Comparison of ENCODE assay signal across 15 mouse cellular contexts in genomic region chr19:55714015-55714414, GRCm38 (mm10). TPM values are rescaled to one million over a fixed set of nuclear protein-coding genes. Genes with fewer than 3 reads are reported as not detected.
DNase-seq lines count a peak whose midpoint lies in the region; ATAC-seq lines count a peak whose summit lies in the region.
"Had no signal": no experiment of that assay in that cellular context is flagged by ENCODE, and none has a peak within 500 bp of the region (broad histone marks: within the 10 kb centered on the region; RNA-seq: fewer than 3 reads in every experiment).

No protein-coding gene starts in this region.

- peak; percentile 65 for ATAC-seq in intestine, embryonic 16.5 days
- ATAC-seq: activated CD4-positive, CD25-positive, alpha-beta regulatory T cell, adult 4 months had no signal

- no peak overlapping the region for H3K4me2 ChIP-seq in intestine, embryonic 16.5 days (ENCODE audit: low read depth, low read length)
- H3K4me2 ChIP-seq: heart, embryonic 13.5 days; hindbrain, embryonic 13.5 days; liver, embryonic 15.5 days; midbrain, embryonic 12.5 days had no signal

- H3K4me1 ChIP-seq in intestine, embryonic 16.5 days (ENCODE audit: control insufficient read depth, insufficient read depth, low read length) = peaks cover 3% of the 10 kb centered on the region; the same call in 1 of the 2 replicates
- H3K4me1 ChIP-seq: heart, embryonic 13.5 days; hindbrain, embryonic 13.5 days; liver, embryonic 15.5 days; midbrain, embryonic 12.5 days had no signal

- WGBS in intestine, embryonic 16.5 days = 60% methylated on average over 4 of the region's 4 CpGs

- H3K9me3 ChIP-seq in intestine, embryonic 16.5 days (ENCODE audit: control insufficient read depth, low read length) = no peaks in the 10 kb centered on the region
- H3K9me3 ChIP-seq: heart, embryonic 13.5 days; hindbrain, embryonic 13.5 days; liver, embryonic 15.5 days; midbrain, embryonic 12.5 days had no signal

- H3K36me3 ChIP-seq in intestine, embryonic 16.5 days (ENCODE audit: control insufficient read depth, insufficient read depth, low read length) = no peaks in the 10 kb centered on the region
- H3K36me3 ChIP-seq: heart, embryonic 13.5 days; hindbrain, embryonic 13.5 days; liver, embryonic 15.5 days; midbrain, embryonic 12.5 days had no signal

- H3K9ac ChIP-seq in intestine, embryonic 16.5 days (ENCODE audit: low read depth, low read length) = no peak overlapping the region
- H3K9ac ChIP-seq: heart, embryonic 13.5 days; hindbrain, embryonic 13.5 days; liver, embryonic 15.5 days; midbrain, embryonic 12.5 days had no signal

- no peaks in the 10 kb centered on the region for H3K27me3 ChIP-seq in intestine, embryonic 16.5 days (replicated peaks; ENCODE audit: control insufficient read depth, insufficient read depth, low read length)
- H3K27me3 ChIP-seq: heart, embryonic 13.5 days; midbrain, embryonic 12.5 days had no signal

- intact Hi-C loops in left cerebral cortex, postnatal 36 days (cut with DNase I) = no loop called here

- peak; percentile 19 to 27 for DNase-seq in lung, adult 18-20 months
- no peak for DNase-seq in lung, postnatal 14 days
- peak; percentile 40 for DNase-seq in MN1 (ENCODE audit: low spot score)
- DNase-seq in skeletal muscle tissue, adult 2 months (ENCODE audit: low read depth, low spot score) = peak; percentile 12
- no peak for DNase-seq in urinary bladder, postnatal 10 days (ENCODE audit: low spot score)
- DNase-seq in layer of hippocampus, adult 18-20 months (ENCODE audit: low spot score in 2 of 2) = no peak
- DNase-seq in left cerebral cortex, postnatal 36 days (ENCODE audit: low spot score in 2 of 2) = no peak
- DNase-seq: cerebellum, adult 11 months; right cerebral cortex, postnatal 25 days had no signal

- H3K4me3 ChIP-seq in intestine, embryonic 16.5 days (ENCODE audit: low read length) = no peak overlapping the region
- H3K4me3 ChIP-seq: heart, embryonic 13.5 days; hindbrain, embryonic 13.5 days; liver, embryonic 15.5 days; midbrain, embryonic 12.5 days had no signal

- H3K27ac ChIP-seq in intestine, embryonic 16.5 days (ENCODE audit: low read length) = no peak overlapping the region
- H3K27ac ChIP-seq: heart, embryonic 13.5 days; hindbrain, embryonic 13.5 days; liver, embryonic 15.5 days; midbrain, embryonic 12.5 days had no signal

RNA-seq across cellular contexts. Expression of gene Tcf7l2, which starts 27.6 kb away (rescaled TPM):
- polyA plus RNA-seq in intestine, embryonic 16.5 days (2015; fragmentation: Nextera tagmentation; extraction: Ambion mirVana) = 57.1 and 58.4 TPM in 2 replicates
- total RNA-seq in layer of hippocampus, adult 18-20 months (2021) = 10 to 100 TPM; 10.5 to 13.1 TPM
- total RNA-seq in left cerebral cortex, postnatal 36 days (2021) = 10 to 100 TPM in 1 of 2 experiments, 1 to 10 TPM in 1; 8.5 to 10.6 TPM

Comparison
In these comparisons a context has a peak if more than half of its experiments do, and no peak if none do; other contexts are left out.
1. DNase-seq: peak in lung, adult 18-20 months (2 of 2), MN1 (single experiment) and skeletal muscle tissue, adult 2 months (single experiment); none in lung, postnatal 14 days (single experiment), urinary bladder, postnatal 10 days (single experiment), layer of hippocampus, adult 18-20 months (0 of 2) and left cerebral cortex, postnatal 36 days (0 of 2).